Mouse (Mus musculus): Measurements from ENCODE around the gene Gm20388. TPM values are rescaled to one million over a fixed set of nuclear protein-coding genes. Genes with fewer than 3 reads are reported as not detected.

The Gm20388 gene
- total RNA-seq, 2 experiments from 2014 or later = 1.9 to 2.0 TPM

DNA sequence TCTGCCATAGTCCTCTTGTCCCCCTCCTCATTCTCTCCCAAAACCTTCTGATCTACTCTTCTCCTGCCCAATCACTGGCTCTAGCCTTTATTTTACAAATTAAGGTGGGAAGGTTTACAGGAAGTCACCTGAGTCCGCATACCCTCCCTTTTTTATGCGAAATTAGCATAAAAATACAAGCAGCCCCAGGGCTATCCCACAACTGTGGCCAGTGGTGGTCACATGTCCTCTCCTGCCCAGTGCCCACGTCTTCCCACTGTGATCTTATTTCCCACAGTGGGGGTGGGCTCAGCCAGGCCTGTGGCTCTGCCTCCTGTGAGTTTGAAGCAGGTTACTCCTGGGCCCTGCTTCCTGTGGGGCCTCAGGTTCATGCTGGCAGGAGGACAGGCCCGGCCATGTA, 2194.0 kb downstream of the Gm20388 start:
- no peak for DNase-seq

DNA sequence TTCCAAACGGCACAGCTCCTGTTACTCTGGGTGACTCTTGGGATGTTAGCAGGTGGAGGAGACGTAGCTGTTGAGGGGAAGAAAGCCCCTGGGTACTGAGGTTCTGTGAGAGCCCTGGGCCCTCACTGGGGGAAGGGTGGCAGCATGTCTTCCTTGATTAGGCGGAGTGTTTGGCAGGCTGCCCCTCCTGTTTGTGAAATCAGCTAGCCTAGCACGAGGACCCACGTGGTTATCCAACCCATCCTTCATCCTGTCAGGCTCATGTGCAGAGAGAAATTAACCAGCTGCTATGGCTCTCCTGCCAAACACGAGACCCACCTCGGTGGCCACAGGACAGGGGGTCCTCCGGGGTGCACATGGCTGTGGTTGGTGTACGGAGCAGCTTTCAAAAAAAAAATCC, 2195.6 kb downstream of the Gm20388 start:
- DNase-seq = peak; percentile 83

DNA sequence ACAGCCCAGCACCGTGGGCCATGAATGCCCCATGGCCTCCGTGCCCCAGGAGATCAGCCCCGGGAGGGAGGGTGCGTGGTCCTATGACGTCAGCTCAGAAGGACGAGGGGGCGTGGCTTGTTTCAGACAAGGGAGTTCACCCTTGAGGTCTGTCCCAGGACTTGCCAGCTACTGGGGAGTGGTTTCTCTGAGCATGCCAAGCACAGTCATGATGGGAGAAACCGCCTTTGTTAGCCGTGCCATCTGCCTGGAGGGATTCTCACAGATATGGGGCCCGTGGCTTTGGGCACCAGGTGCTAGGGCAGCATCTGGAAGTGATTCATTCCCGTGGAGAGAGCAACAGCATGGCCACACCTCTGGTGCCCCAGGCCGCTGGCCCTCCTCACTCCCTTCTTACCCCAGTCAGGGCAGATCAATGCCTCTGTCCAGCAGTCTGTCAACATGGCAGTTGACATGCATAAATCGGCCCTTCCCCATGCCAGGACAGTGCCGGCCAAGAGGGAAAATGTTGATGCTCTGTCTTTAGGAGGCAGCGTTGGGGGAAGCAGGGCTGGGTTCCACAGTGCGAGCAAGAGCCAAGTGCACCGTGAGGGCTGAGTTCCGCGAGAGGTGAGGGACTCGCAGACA, 2199.7 kb downstream of the Gm20388 start:
- peak; percentile 27 for DNase-seq

GRCm38 (mm10) chr8:122110867-122111253, 2200.2 kb downstream of the Gm20388 start:
- peak; percentile 36 for DNase-seq

DNA sequence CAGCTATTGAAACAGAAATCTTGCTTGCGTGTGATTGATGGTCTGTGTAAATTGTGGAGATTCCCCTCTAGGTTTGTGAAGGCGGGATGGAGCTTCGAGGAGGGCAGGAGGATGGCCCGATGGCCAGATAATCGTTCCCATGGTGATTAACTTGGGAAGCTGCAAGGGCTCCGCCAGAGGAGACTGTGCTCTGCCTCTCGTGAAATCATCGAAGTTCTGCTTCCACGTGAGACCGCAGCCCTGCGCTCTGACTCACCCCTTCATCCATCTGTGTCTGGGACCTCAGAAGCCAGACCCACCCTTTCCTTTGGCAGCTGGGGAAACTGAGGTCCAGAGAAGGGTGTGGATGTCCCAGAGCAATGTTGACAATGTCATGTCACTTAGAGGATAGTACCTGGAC, 2201.1 kb downstream of the Gm20388 start:
- no peak for DNase-seq

DNA sequence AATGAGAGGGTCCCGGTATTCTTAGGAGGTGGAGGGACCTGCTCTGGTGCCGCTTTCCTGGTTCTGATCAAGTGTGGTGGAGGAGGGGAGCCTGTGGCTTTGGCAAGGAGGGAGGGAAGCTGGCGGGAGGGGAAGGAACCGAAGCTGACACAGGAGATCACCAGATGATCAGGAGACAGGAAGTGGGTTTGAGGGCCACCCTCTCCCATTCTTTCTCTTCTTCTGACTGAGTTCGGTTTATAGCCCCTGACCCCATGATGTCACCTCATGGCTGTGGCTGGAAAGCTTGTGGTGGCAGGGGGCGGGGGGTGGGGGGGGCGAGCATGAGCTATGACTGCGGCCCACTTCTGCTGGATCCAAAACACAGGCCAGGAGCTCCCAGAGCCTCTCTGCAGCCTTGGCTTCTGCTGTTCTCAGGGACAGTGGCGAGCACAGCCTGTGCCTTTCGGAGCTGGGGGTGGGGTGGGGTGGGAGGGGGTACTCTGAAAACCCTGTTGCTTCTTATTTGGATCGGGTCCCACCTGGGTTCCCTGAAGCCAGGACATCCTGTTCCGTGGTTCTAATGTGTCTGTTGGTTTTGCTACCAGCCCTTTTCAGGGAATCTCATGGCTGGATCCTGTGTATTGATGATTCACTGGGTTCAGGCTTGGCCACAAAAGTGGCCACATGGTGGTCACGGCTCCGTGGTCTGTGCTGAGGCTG, 2201.8 kb downstream of the Gm20388 start:
- no peak for DNase-seq

DNA sequence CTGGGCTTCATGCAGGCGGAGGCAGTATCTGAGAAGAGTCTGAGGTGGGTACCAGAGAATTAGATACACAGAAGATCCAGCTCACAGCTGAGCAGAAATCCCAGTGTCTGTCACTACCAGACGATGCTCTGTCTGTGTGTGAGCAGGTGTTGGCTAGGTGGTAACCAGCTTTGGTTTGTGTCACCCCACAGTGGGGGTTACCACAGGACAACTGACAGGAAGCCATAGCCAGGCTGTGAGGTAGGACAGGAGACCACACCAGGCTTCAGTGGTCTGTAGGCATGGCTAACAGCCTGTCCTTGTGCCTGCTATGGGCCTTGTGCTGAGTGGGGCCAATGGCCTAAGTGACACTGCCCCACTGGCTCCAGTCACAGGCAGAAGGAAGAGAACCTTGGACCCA, 2204.2 kb downstream of the Gm20388 start:
- DNase-seq = no peak

- DNase-seq = no peak
Measured at GRCm38 (mm10) chr8:122116716-122117357, 2206.2 kb downstream of the Gm20388 start.

- DNase-seq = no peak
Measured at GRCm38 (mm10) chr8:122118097-122118496, 2207.5 kb downstream of the Gm20388 start.

- no peak for DNase-seq
Measured at GRCm38 (mm10) chr8:122118536-122118935, 2207.9 kb downstream of the Gm20388 start.

DNA sequence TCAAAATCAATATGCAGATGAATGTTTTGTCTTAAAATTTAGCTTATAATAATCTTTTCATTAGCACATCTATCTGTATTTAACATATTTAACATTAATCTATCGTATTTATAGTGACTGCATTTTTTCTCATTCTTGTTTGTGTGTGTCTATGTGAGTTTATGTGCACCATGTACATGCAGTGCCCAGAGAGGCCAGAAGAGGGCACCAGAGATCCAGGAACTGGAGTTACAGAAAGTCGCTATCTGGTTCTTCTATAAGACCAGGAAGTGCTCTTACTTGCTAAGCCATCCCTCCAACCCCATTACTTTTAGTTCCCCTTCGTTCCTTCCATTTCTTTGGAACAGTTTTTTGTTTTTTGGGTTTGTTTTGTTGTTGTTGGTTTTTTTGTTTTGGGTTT, 2213.7 kb downstream of the Gm20388 start:
- no peak for DNase-seq

DNA sequence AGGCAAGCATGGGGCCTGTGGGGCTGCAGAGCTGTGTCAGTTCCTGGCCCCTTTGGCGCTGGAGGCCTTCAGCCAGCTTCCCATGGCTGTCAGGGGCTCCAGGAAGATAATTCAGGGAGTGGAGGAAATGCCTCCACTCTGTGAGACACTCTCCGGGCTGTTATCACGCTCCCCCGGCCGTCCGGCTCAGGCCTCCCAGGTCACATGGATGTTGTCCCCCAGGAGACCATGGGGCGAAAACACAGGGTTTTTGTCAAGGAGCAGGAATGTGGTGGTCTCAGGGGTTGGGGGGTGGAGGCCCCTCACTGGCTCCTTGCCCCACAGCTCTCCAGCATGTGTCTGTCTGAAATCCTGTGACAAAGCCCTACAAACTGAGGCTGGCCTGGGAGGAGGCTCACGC, 2216.0 kb downstream of the Gm20388 start:
- no peak for DNase-seq

GRCm38 (mm10) chr8:122134121-122134529, 2223.5 kb downstream of the Gm20388 start:
- DNase-seq = peak; percentile 81

- DNase-seq = no peak
Measured at GRCm38 (mm10) chr8:122135494-122135893, 2224.9 kb downstream of the Gm20388 start.

GRCm38 (mm10) chr8:122139784-122140183, 2229.1 kb downstream of the Gm20388 start:
- DNase-seq = peak; percentile 91

DNA sequence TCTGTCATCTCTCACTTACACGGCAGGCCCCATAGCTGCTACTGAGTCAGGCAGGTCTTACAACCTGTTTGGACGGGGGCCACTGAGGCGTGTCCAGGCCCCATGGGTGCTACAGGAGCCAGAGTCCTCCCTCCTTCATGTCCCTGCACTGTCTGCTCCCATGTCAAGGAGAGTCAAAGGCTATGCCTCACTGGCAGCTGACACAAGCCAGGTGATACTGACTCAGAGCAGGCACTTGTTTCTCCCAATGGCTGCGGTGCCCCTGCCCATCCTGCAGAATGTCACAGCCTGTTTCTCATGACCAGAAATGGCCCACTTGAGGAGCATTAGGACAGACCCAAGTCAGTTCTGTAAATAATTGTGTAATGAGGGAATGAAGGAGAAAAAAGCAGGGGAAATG, 2229.8 kb downstream of the Gm20388 start:
- no peak for DNase-seq

- no peak for DNase-seq
Measured at GRCm38 (mm10) chr8:122142428-122142827, 2231.8 kb downstream of the Gm20388 start.

DNA sequence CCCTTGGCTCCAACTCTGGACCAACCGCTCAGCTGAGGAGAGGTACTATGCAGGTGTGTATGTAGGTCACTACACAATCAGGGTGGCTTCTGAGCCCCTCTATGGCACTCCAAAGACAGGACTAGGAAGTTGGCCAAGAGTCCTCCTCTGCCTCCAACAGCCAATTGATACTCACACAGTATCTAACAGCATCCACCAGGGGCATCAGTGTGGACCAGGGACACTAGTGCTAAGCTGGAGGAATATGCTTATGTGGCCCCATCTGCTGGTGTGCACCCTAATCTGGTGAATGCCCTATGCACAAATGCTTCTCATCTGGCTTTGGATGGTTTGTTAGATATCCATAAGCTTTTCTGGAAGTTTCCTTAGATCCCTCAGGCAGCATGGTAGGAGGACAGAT, 2232.6 kb downstream of the Gm20388 start:
- no peak for DNase-seq

DNA sequence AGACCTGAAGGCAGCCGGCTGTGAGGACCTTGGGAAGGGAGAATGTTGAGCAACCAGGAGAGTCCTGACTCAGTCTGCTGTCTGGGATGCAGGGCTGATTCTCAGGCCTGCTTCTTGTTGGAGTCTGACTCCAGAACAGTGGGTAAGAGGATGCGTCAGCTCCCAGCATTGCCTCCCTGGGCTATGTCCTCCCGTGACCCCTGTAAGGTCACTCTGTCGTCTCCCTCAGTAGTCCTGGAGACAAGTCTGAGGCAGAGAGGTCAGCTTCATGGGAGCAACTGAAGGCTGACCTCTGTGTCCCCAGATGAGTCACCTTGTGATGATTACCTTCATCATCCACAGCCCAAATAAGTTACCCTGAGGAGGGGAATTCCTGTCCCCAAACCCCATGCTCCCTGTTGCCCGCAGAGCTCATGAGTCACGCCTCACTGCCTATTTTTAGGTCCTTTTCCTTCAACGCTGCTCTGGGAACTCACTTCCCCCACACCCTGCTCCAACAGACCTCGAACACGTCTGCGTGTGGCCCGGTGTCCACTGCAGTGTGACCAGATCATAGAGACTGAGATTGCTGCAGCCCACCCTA, 2234.2 kb downstream of the Gm20388 start:
- peak; percentile 42 for DNase-seq

- no peak for DNase-seq
Measured at GRCm38 (mm10) chr8:122149045-122149444, 2238.4 kb downstream of the Gm20388 start.

GRCm38 (mm10) chr8:122149606-122150005, 2239.0 kb downstream of the Gm20388 start:
- DNase-seq = no peak

DNA sequence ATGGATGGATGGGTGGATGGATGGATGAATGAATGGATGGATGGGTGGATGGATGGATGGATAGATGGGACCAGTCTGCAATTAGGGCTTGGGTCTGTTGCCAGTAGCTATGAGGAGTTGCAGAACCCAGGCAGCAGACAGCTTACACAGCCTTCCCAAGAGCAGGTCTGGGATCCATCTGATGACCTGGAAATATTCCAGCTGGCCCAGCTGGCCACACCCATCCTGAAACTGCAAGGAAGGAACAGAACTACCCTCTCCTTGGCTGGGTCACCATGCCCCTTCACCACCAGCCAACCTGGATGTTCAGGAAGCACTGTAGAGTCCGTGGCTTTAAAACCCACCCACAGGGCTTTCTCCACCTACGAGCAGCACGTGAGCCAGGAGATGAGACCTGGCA, 2240.9 kb downstream of the Gm20388 start:
- no peak for DNase-seq

DNA sequence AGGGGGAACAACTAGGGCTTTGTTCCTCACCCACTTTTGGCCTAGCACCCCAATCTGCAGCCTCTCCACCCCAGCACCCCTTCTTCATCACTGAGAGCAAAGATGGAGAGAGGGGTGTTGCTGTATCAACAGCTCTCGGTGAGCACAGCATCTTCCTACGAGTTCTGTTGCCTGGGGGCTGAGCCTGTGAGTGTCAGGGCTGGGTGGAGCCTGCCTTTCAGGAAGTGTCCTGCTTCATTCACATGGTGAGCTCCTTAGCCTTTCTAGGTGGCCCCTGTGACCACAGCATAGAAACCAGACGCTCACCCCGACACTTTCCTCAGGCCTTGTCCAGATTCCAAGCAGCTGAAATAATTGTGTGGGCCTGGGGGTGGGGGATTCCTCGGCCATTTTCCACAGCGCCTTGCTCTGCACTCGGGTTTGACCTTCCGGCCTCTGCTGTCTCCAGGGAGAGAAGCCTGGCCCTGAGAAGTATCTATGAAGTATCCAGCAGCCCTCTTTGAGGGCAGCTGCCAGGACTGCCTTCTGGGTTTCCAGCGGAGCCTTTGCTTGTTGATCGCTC, 2244.5 kb downstream of the Gm20388 start:
- DNase-seq = no peak
